Mouse (Mus musculus): ENCODE results near the gene Prss12.
"Not testable (repeated sequence)": the region's sequence is repeated elsewhere in the genome, so short reads cannot be mapped to it uniquely, and the experiment has no call there.

The Prss12 gene

DNA sequence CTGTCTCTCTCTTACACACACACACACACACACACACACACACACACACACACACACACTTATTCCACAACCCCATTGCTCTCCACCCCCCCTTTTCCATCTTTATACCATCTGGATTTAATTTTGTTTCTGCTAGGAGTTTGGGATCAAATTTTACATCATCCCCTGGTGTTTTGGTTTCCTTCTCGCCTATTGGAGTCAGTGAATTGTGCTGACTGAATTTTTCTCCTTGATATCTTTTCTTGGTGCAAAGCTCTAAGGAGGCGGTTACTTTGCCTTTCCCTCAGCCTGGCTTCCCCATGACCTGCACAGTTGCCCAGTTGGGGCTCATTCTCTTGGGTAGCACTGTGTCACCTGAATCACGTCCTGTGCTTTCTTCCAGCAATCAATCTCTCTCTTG, 30.1 kb downstream of the Prss12 start:
- DNase-seq (ENCODE audit: low spot score in 2 of 2), result no peak

DNA sequence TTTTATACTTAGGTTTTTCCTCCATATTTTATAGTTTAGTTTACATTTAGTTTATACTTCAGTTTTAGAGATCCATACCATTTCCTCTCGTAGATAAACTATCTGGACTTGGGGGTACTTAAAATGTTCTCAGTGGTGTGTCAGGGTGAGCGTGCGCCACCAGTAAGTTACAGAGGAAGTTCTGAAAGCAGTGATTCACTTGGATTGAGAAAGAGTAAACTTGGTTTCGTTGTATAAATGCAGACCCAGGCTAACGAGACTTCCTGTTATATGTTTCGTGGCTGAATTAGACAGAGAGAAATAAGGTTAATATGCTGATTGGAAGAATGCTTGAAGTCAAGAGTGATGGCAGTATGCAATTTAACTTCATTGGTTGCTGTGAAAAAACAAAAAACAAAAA, 34.6 kb downstream of the Prss12 start:
- DNase-seq (ENCODE audit: low spot score in 2 of 2), result no peak

DNA sequence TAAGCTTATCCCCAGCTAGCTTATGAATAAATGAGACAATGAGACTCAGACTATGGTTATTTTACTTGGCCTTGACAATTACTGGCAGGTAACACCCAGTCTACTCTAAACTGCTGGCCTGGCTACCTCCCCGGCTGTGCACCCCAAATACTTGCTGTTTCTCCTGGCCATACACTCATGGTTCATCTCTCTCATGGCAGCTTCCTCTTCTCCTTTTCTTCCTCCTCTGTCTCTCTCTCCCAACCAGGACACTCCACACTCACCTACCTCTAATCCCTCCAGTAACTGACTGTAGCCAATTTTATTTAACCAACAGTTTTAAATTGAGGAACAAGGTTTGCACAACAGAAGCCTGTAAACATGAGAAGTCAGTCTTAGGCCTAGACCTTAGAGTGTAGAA, 45.1 kb downstream of the Prss12 start:
- no peak for DNase-seq (ENCODE audit: low spot score in 2 of 2)

DNA sequence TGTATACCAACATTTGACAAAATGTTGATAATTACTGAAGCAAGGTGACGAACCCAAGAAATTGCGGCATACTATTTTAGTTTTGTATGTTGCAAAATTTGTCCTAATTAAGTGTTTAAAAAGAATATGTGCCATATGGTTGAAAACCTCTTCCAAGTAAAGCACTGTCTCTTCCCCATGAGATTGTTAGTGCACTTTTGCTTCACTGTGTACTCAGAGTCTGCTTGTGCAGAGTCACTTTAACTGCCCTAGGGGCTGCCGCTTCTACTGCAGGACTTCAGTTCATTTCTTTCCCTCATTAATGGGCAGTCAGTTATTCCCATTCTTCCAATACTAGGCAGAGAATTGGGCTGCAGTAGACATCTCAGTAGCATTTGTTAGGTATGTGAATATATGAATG, 46.5 kb downstream of the Prss12 start:
- no peak for DNase-seq (ENCODE audit: low spot score in 2 of 2)

DNA sequence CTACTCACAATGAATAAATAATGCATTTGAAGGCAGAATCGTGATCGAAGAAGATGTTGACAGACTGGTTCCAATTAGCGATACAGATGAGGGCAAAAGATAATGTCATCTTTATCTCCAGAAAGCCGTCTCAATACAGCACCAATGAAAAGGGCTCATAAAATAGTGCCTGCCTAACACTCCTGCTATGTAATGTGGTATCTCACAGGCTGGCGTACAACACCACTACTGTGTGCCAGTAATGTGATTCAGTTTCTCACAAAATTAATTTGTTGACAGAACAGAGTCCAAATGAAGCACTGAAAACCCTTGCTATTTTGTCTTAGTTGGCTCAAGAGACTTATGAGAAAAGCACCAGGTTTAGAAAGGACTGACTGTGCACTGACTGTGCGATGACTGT, 48.4 kb downstream of the Prss12 start:
- no peak for DNase-seq (ENCODE audit: low spot score in 2 of 2)

DNA sequence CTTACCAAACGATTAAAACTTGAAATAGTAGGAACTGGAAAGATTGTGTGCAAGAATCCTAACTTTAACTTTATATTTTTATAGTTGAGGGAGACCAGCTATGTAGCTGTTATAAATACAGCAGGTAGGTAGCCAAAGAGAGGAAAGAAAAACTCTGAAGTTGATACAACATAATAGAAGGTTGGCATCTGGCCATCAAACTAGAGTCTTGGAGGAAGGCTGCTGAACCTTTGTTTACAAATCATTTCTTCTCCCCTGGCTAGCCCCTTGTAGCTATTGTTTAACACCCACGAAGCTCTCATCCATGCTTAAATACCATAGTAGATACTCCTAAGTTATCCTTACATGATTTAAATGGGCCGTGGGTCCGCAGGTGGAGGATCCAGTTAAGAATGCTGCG, 52.1 kb downstream of the Prss12 start:
- DNase-seq (ENCODE audit: low spot score in 2 of 2), result no peak

DNA sequence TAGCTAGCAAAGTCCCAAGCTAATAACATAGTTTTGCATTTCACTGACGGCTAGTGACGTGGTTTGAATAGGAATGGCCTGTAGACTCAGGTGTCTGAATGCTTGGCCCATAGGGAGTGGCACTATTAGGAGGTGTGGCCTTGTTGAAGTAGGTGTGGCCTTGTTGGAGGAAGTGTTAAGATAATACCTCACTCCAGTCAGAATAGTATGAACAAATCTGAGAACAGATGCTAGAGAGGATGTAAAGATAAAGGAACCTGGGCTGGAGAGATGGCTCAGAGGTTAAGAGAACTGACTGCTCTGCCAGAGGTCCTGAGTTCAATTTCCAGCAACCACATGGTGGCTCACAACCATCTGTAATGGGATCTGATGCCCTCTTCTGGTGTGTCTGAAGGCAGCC, 55.1 kb downstream of the Prss12 start:
- not testable (repeated sequence) for DNase-seq (ENCODE audit: low spot score in 2 of 2)

DNA sequence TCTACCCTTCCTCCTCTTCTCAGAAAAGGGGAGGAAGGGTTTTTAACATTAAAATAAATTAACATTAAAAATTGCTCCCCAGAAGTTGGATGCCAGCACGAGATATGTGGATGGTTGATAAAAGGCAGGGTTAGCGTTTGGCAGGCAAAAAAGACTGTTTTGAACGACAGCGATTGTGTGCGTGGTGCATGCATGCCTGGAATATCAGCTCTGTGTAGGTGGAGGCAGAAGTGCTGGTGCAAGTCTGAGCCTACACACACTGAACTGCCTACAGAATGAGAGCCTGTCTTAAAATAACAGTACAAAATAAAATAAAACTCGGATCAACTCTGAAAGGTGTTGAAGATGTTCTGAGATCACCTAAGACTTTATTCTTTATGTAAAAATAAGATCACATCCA, 57.2 kb downstream of the Prss12 start:
- no peak for DNase-seq (ENCODE audit: low spot score in 2 of 2)

DNA sequence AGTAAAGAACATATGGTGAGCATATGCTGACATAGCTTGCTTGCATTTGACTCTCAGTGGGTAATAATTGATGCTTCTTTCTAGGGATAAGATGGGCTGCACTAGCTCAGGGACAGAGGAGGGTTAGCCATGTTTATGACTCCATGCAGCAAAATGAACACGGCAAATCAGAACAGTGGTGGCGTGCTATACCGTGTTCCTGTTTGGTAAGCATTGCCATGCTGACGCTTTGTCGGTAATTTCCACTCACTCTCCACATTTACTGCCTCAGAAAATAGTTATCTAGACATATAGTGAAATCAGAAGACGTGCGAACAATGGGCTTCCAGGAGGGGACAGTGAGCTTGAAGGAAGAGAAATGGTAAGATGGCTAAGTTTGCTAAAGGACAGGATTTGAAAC, 58.1 kb downstream of the Prss12 start:
- DNase-seq (ENCODE audit: low spot score in 2 of 2), result no peak

DNA sequence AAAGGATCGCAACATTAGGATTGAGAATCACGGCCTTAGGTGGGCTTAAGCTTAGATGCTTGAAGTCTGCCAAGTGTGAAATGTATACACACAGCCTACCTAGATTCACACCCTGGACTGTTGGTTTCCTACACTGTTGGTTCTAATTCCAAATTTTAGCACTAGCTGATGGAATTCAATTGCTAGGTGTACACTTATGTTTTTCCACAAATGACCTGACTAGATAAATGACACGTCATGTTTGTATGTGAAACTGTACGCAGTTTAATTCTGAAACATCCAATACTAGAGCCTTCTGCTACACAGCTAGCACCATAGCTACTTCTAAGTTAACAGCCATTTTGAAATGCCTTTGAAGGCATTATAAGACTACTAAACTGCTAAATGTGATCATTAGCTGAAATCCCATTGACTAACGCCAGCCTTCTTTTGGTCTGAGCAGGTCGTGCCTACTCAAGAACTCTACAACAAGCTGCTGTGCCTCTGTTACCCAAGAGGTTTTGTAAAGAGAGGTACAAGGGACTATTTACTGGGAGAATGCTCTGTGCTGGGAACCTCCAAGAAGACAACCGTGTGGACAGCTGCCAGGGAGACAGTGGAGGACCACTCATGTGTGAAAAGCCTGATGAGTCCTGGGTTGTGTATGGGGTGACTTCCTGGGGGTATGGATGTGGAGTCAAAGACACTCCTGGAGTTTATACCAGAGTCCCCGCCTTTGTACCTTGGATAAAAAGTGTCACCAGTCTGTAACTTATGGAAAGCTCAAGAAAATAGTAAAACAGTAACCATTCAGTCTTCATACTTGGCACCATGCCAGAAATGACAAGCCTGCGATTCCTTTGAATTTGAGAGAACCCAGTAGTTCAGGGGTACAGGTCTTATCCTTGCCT, 59.3 kb downstream of the Prss12 start:
- DNase-seq (ENCODE audit: low spot score in 2 of 2), result peak in 1 of 2 experiments; percentile 34

DNA sequence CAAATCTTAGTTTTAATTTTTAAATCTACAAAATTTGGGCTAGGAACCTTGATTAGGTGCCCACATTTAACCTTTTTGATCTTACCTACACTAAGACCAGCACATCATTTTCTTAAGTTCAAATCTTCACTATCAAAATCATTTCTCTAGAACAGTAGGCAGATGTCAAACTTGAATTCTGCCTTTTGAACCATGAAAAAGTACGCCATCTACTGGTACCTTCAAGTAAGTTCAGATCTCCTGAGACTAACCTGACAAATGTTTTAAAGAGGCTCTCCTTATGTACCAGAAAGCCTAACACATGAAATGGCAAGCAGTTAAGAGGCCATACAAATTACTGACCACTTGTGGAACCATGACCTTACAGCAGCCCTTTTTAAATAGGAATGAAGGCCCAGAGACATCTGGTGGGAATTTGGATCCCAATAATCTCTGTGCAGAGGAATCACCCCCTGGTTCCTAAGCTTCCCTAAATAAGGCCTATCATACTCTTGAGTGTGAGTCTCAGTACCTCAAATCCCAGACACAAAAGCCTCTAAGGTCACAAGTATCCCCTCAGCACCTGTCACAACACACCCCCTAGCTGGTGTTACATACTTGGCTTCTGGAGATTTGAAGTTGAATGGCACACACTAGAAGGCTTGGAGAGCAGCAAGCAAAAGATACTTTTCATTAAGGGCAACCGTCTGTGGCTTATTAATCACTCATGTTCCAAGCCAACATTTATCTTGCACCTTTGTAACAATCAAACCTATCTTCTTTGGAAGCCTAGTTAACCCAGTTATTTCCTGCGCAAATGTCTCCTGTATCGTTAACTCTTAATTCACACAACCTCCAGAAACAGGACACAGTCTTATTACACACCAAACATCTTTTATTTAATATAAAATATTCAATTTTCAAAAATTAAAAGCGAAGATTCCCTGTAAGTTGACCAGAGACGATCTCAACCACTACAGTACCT, 60.3 kb downstream of the Prss12 start:
- DNase-seq (ENCODE audit: low spot score in 2 of 2), result no peak

DNA sequence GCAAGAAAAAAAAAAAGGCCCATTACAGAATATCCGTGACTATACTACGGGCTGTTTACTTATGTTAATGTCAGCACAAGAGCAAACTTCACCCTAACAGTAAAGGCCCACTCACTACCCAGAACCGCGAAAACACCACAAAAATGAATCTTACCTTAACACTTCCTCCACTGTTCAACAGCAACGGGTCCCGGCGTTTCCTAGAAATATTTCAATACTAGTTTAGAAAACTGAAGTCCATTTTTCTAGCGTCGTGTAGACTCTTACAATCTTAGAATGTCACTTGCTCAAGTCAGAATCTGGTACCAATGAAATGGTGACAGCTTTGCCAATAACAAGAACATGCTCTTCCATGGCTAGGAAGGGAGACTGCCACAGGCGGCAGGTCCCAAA, 60.9 kb downstream of the Prss12 start:
- no peak for DNase-seq (ENCODE audit: low spot score in 2 of 2)

DNA sequence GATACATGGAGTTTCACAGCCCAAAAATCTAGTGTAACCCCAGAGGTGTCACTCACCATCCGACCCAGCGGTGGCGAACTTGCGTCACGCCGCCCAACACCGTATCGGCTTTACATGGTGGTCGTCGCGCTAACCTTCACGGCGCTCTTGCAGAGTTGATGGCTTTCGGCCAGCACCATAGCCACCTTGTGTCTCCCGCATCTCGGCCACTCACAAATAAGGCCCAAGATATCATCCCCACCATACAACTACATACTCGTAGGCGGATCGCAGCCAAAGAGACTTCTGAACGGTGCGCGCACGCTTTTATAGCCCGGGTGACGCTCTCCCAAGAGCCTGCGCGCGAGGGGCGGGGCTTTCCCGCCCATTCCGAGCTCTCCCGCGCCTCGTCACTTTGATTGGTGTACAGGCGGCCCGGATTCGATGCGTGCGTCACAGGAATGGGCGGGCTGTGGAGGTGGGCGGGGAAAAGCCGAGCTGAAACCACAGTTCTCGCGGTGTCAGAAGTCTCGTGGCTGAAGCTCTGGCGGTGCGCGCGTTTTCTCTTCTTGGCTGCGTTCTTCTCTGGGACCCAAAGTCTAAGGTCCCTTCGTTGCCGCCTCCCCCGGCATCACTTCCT, 61.5 kb downstream of the Prss12 start:
- peak; percentile 96 to 99 for DNase-seq (ENCODE audit: low spot score in 2 of 2)

DNA sequence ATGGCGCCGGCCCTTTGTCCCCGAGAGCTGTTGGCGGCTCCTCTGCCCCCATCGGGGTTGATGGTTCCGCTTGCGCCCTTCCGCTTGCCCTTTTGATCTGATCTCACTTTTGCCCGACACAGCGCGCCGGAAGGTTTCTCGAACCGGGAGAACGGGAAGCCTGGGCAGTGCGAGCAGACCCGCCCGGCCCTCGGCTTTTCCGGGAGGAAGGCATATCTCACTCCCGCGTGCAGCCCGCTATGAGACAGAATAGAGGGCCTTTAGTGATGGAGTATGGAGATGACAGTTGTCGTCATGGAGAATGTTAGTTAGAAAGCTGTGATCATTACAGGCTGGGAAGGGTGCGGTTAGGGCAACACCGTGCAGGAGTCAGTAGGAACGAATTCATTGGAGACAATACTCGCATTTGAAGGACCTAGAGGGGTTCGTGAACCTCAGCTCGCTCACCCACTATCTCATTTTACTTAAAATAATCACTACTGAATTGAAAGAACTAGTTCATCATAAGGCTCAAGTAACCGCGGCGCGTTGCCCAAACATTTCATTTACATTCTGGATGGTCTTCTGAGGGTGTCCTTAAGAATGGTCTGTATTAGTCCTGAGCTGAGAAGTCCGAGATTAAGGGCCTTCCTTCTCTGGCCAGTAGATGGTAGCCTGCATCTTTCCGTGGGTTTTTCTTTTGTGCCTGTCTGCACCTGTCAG, 62.1 kb downstream of the Prss12 start:
- DNase-seq (ENCODE audit: low spot score in 2 of 2), result no peak

DNA sequence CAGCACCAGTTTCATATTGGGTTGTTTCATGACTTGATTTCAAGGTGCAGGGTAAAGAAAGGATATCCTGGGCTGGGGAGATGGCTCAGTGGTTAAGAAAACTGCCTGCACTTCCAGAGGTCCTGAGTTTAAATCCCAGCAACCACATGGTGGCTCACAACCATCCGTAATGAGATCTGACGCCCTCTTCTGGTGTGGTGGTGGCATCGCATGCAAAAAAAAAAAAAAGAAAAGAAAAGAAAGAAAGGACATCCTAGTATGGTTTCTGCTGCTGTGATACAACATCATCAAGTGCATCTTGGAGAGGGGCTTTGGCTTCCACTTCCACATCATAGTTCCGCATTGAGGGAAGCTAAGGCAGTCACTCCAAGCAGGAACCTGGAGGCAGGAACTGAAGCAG, 65.1 kb downstream of the Prss12 start:
- DNase-seq (ENCODE audit: low spot score in 2 of 2), result no peak

DNA sequence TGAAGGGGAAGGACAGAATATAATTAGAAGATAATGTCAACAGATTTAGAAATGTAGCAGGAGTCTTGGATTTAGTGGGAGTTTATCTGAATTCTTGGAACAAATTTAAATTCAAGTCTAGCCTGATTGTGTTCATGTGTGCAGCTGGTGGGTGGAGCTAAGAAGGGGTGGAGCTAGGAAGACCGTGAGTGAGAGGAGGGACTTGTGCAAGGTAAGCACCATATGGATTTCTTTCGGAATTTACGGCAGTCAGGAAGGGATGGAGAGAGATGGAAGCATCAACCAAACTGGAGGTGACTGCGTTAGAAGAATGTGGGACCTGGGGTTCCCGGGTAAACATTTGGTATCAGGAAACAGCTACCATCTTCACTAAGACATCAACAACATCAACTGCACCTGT, 68.2 kb downstream of the Prss12 start:
- no peak for DNase-seq (ENCODE audit: low spot score in 2 of 2)

DNA sequence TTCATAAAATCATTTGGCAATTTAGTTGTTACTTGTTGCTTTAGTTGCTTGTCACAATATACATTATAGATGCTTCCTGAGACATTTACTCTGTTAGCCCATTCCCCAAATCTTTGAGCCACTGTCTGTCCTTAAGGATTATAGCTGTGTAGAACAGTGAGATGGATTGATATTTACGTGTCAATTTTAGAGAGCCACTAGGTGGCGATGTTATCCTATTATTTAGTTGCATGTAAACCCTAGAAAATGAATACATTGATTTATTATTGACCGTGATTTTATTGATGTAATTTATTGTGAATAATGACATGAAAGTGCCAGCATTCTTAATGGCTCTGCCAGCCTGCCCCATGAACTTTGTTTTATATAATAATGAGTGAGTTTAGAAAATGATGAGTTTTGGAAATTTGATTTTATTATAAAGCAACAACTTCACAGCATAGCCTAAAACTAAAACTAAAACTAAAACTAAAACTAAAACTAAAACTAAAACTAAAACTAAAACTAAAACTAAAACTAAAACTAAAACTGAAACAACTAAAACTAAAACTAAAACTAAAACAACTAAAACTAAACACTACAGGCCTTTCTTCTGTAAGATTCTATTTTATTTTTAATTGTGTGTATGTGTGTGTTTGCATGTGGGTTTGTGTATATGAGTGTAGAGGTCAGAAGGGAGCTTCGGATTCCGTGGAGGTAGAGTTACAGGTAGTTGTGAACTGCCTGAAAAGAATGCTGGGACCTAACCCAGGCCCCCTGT, 69.1 kb downstream of the Prss12 start:
- peak in 1 of 2 experiments; percentile 59 for DNase-seq (ENCODE audit: low spot score in 2 of 2)

DNA sequence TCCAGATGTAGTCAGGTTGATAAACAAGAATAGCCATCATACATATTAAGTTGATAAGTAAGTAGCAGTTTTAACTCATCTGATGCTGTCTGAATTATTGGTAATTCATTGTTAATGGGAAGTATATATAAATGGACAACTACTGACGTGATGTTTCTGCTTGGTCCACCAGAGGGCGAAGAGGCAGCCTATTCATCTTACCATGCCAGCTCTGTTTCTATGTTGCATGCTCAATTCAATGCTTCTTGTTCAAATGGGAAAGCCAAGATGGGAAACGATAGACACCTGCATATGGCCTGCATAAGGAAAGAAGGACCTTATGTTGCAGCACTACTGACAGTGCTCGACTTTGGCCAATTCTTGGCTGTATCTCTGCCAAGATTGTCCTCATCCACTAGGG, 70.1 kb downstream of the Prss12 start:
- peak in 1 of 2 experiments; percentile 45 for DNase-seq (ENCODE audit: low spot score in 2 of 2)

DNA sequence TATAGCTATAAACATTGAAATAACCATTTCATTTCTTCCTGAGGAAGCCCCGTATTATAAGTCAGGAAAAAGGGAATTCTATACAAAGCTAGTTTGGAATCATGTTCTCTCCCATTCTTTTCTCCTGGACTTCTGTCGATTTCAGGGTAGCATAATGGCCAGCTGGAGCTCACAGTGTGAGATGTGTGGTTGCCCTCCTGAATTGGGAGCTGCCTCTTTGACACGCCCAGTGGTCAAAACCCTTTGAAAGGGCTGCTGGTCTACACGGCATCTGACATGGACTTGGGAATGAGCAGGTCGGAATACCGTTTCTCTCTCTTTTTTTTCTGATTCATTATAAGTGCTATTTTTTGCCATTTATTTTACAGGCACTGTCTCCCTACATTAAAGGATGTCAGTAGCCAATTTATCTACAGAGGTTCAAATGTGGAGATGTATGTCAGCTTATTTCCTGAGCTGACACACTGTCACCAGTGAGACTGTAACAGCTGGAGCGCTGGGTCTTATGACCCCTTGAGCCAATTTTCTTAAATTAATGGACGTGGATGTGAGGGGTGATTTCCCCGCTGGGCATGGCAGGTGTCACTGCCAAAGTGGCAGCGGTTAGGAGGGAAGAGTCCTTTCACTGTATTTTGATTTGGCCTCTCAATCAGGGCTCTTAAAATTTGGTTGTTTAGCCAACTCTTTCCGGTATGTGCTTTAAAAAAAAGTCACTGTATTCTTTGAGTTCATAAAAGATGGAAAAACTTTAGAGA, 79.8 kb downstream of the Prss12 start:
- DNase-seq (ENCODE audit: low spot score in 2 of 2), result peak in 1 of 2 experiments; percentile 27
